In the genomic region with DNA sequence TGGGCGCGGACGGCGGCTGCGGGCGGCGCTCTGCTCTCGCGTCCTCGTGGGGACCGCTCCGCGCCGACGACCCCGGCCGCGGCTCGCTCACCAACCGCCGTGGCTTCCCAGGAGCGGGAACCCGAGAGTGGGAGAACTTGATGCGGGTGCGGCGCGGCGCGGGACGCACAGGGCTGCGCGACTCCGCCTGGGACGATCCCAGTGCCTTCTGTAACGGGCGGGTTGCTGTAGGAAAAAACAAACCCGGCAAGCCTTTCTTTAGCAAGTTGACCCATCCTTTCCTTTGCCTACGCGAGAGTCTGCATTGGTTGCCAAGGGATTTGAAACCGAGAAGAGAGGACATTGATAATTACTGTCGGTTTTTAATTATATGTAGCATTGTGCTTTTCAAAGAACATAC, we compare ENCODE assay signal across 7 mouse cellular contexts. TPM values are rescaled to one million over a fixed set of nuclear protein-coding genes. Genes with fewer than 3 reads are reported as not detected.
DNase-seq lines count a peak whose midpoint lies in the region; ATAC-seq and TF ChIP-seq lines count a peak whose summit lies in the region.

No protein-coding gene starts in this region.

- peak overlapping the region; percentile 70 for H3K4me3 ChIP-seq in lung, embryonic 16.5 days (ENCODE audit: low read length)
- peak overlapping the region; percentile 82 for H3K4me3 ChIP-seq in embryonic facial prominence, embryonic 12.5 days
- peak overlapping the region; percentile 93 for H3K4me3 ChIP-seq in hindbrain, embryonic 14.5 days (replicated peaks; ENCODE audit: low read length)
- H3K4me3 ChIP-seq in midbrain, postnatal 0 days (ENCODE audit: low read depth, low read length), result peak overlapping the region; percentile 87

- peak overlapping the region; percentile 88 for H3K9ac ChIP-seq in lung, embryonic 16.5 days (ENCODE audit: low read length)
- peak overlapping the region; percentile 91 for H3K9ac ChIP-seq in embryonic facial prominence, embryonic 12.5 days
- H3K9ac ChIP-seq in hindbrain, embryonic 14.5 days, result peak overlapping the region; percentile 87
- H3K9ac ChIP-seq in midbrain, postnatal 0 days (replicated peaks; ENCODE audit: low read length, poor library complexity, severe bottlenecking), result peak overlapping the region; percentile 84

- H3K36me3 ChIP-seq in lung, embryonic 16.5 days (ENCODE audit: control insufficient read depth, insufficient read depth, low read length), result peaks cover 14% of the 10 kb centered on the region
- H3K36me3 ChIP-seq in embryonic facial prominence, embryonic 12.5 days, result peaks cover 29% of the 10 kb centered on the region
- peaks cover 30% of the 10 kb centered on the region for H3K36me3 ChIP-seq in hindbrain, embryonic 14.5 days (replicated peaks; ENCODE audit: control insufficient read depth, insufficient read depth)
- peaks cover 17% of the 10 kb centered on the region for H3K36me3 ChIP-seq in midbrain, postnatal 0 days (ENCODE audit: insufficient read depth, low read length)

- under 1% methylated on average over 26 of the region's 41 CpGs for WGBS in lung, embryonic 16.5 days
- under 1% methylated on average over 40 of the region's 41 CpGs for WGBS in embryonic facial prominence, embryonic 12.5 days
- under 1% methylated on average over 33 of the region's 41 CpGs for WGBS in hindbrain, embryonic 14.5 days
- WGBS in midbrain, postnatal 0 days, result under 1% methylated on average over 40 of the region's 41 CpGs

- H3K9me3 ChIP-seq in lung, embryonic 16.5 days (ENCODE audit: control insufficient read depth, low read length), result no peaks in the 10 kb centered on the region
- no peaks in the 10 kb centered on the region for H3K9me3 ChIP-seq in embryonic facial prominence, embryonic 12.5 days
- no peaks in the 10 kb centered on the region for H3K9me3 ChIP-seq in hindbrain, embryonic 14.5 days (ENCODE audit: control insufficient read depth, low read length)
- no peaks in the 10 kb centered on the region for H3K9me3 ChIP-seq in midbrain, postnatal 0 days (ENCODE audit: low read length)

- H3K4me1 ChIP-seq in lung, embryonic 16.5 days (replicated peaks; ENCODE audit: control insufficient read depth, insufficient read depth, low read length), result peaks cover 4% of the 10 kb centered on the region; the same call in 1 of the 2 replicates
- H3K4me1 ChIP-seq in embryonic facial prominence, embryonic 12.5 days, result peaks cover 5% of the 10 kb centered on the region; the same call in 1 of the 2 replicates
- peaks cover 13% of the 10 kb centered on the region for H3K4me1 ChIP-seq in hindbrain, embryonic 14.5 days (replicated peaks; ENCODE audit: control insufficient read depth, insufficient read depth, low read length)
- peaks cover 3% of the 10 kb centered on the region for H3K4me1 ChIP-seq in midbrain, postnatal 0 days (ENCODE audit: insufficient read depth, low read length)

- H3K27me3 ChIP-seq in lung, embryonic 16.5 days (ENCODE audit: control insufficient read depth, insufficient read depth, low read depth, low read length), result no peaks in the 10 kb centered on the region
- H3K27me3 ChIP-seq in embryonic facial prominence, embryonic 12.5 days, result no peaks in the 10 kb centered on the region
- no peaks in the 10 kb centered on the region for H3K27me3 ChIP-seq in hindbrain, embryonic 14.5 days (ENCODE audit: control insufficient read depth, insufficient read depth, low read length)
- H3K27me3 ChIP-seq in midbrain, postnatal 0 days (ENCODE audit: insufficient read depth, low read length), result no peaks in the 10 kb centered on the region

- TF ChIP-seq CTCF in midbrain, postnatal 0 days (IDR thresholded peaks at IDR 0.05), result no peak

- peak overlapping the region; percentile 61 for H3K4me2 ChIP-seq in lung, embryonic 16.5 days (ENCODE audit: low read depth, low read length)
- H3K4me2 ChIP-seq in embryonic facial prominence, embryonic 12.5 days (replicated peaks), result peak overlapping the region; percentile 56
- H3K4me2 ChIP-seq in hindbrain, embryonic 14.5 days (replicated peaks), result peak overlapping the region; percentile 58
- peak overlapping the region; percentile 53 for H3K4me2 ChIP-seq in midbrain, postnatal 0 days (ENCODE audit: low read depth, low read length, poor library complexity, severe bottlenecking)

- DNase-seq in lung, postnatal 25 days (ENCODE audit: low spot score), result no peak
- peak; percentile 29 for DNase-seq in hindbrain, embryonic 14.5 days (ENCODE audit: low spot score)
- DNase-seq in midbrain, postnatal 0 days (ENCODE audit: low spot score), result no peak
- DNase-seq in adrenal gland, adult 18-20 months (ENCODE audit: low spot score in 2 of 2), result no peak
- DNase-seq in thymus, postnatal 0 days (ENCODE audit: low spot score), result no peak

- ATAC-seq in lung, embryonic 16.5 days (ENCODE audit: low read depth), result peak; percentile 70; the same call in 1 of the 2 replicates
- ATAC-seq in embryonic facial prominence, embryonic 12.5 days (ENCODE audit: insufficient number of reproducible peaks, insufficient read depth, low FRiP score, low TSS enrichment), result no peak
- ATAC-seq in hindbrain, embryonic 14.5 days (ENCODE audit: low FRiP score), result peak; percentile 68
- ATAC-seq in midbrain, postnatal 0 days (ENCODE audit: low FRiP score), result peak; percentile 76

- peak overlapping the region; percentile 86 for H3K27ac ChIP-seq in lung, embryonic 16.5 days (ENCODE audit: low read length)
- peak overlapping the region; percentile 95 for H3K27ac ChIP-seq in embryonic facial prominence, embryonic 12.5 days
- H3K27ac ChIP-seq in hindbrain, embryonic 14.5 days, result peak overlapping the region; percentile 94
- peak overlapping the region; percentile 91 for H3K27ac ChIP-seq in midbrain, postnatal 0 days (ENCODE audit: low read depth, low read length)

RNA-seq across cellular contexts. Expression of a gene that starts 0.5 kb away (rescaled TPM):
- 21.0 and 24.9 TPM in 2 replicates for polyA plus RNA-seq in lung, embryonic 16.5 days (2015; fragmentation: Nextera tagmentation; extraction: Ambion mirVana)
- 36.9 and 39.1 TPM in 2 replicates for polyA plus RNA-seq in embryonic facial prominence, embryonic 12.5 days (2016; fragmentation: Nextera tagmentation; extraction: Ambion mirVana)
- polyA plus RNA-seq in hindbrain, embryonic 14.5 days (2014; fragmentation: Nextera tagmentation; extraction: Ambion mirVana), result 27.9 and 28.8 TPM in 2 replicates
- total RNA-seq in midbrain, postnatal 0 days (2014; rRNA removed), result 9.3 and 13.2 TPM in 2 replicates
- 25.0 and 29.8 TPM in 2 replicates for polyA plus RNA-seq in midbrain, postnatal 0 days (2015; fragmentation: Nextera tagmentation; extraction: Ambion mirVana)
- total RNA-seq in adrenal gland, adult 18-20 months (2021), result 10 to 100 TPM in 1 of 2 experiments, 1 to 10 TPM in 1; 8.3 to 13.5 TPM
- 7.8 and 9.6 TPM in 2 replicates for polyA plus RNA-seq in thymus, postnatal 0 days (2015; fragmentation: Nextera tagmentation; extraction: Ambion mirVana)

RNA-seq across cellular contexts. Expression of a gene that starts 37.4 kb away (rescaled TPM):
- 39.0 and 39.3 TPM in 2 replicates for polyA plus RNA-seq in lung, embryonic 16.5 days (2015; fragmentation: Nextera tagmentation; extraction: Ambion mirVana)
- polyA plus RNA-seq in embryonic facial prominence, embryonic 12.5 days (2016; fragmentation: Nextera tagmentation; extraction: Ambion mirVana), result 40.9 and 45.6 TPM in 2 replicates
- 22.6 and 25.5 TPM in 2 replicates for polyA plus RNA-seq in hindbrain, embryonic 14.5 days (2014; fragmentation: Nextera tagmentation; extraction: Ambion mirVana)
- 12.8 and 26.1 TPM in 2 replicates for total RNA-seq in midbrain, postnatal 0 days (2014; rRNA removed)
- 28.1 and 29.0 TPM in 2 replicates for polyA plus RNA-seq in midbrain, postnatal 0 days (2015; fragmentation: Nextera tagmentation; extraction: Ambion mirVana)
- total RNA-seq in adrenal gland, adult 18-20 months (2021), result 10 to 100 TPM; 15.7 to 17.9 TPM
- polyA plus RNA-seq in thymus, postnatal 0 days (2015; fragmentation: Nextera tagmentation; extraction: Ambion mirVana), result 15.7 and 17.8 TPM in 2 replicates

RNA-seq across cellular contexts. Expression of a gene that starts 50.6 kb away (rescaled TPM):
- polyA plus RNA-seq in lung, embryonic 16.5 days (2015; fragmentation: Nextera tagmentation; extraction: Ambion mirVana), result 37.8 and 37.9 TPM in 2 replicates
- 39.2 and 42.6 TPM in 2 replicates for polyA plus RNA-seq in embryonic facial prominence, embryonic 12.5 days (2016; fragmentation: Nextera tagmentation; extraction: Ambion mirVana)
- 20.6 and 23.4 TPM in 2 replicates for polyA plus RNA-seq in hindbrain, embryonic 14.5 days (2014; fragmentation: Nextera tagmentation; extraction: Ambion mirVana)
- 18.7 and 21.5 TPM in 2 replicates for total RNA-seq in midbrain, postnatal 0 days (2014; rRNA removed)
- polyA plus RNA-seq in midbrain, postnatal 0 days (2015; fragmentation: Nextera tagmentation; extraction: Ambion mirVana), result 12.6 and 13.2 TPM in 2 replicates
- 1 to 10 TPM; 3.7 to 4.9 TPM for total RNA-seq in adrenal gland, adult 18-20 months (2021)
- polyA plus RNA-seq in thymus, postnatal 0 days (2015; fragmentation: Nextera tagmentation; extraction: Ambion mirVana), result 43.6 and 46.3 TPM in 2 replicates
